Mouse (Mus musculus): ENCODE results near the gene Tldc1. TPM values are rescaled to one million over a fixed set of nuclear protein-coding genes. Genes with fewer than 3 reads are reported as not detected.

The Tldc1 gene
- polyA plus RNA-seq, 1 experiment from 2014 or later: 13.9 TPM

- Histone ChIP-seq H3K4me3 (ENCODE audit: low read length) (no peak overlapping the region), H3K4me2 (ENCODE audit: low read depth, low read length) (no peak overlapping the region), H3K36me3 (ENCODE audit: control insufficient read depth, insufficient read depth, low read length) (peaks cover 4% of the 10 kb centered on the region), H3K27me3 (ENCODE audit: control insufficient read depth, insufficient read depth, low read depth, low read length) (no peaks in the 10 kb centered on the region), H3K27ac (ENCODE audit: low read length) (no peak overlapping the region), H3K4me1 (replicated peaks; ENCODE audit: control insufficient read depth, insufficient read depth, low read length) (peaks cover 4% of the 10 kb centered on the region; the same call in 1 of the 2 replicates), H3K9me3 (ENCODE audit: control insufficient read depth, low read length) (no peaks in the 10 kb centered on the region), H3K9ac (ENCODE audit: low read length) (no peak overlapping the region)
- WGBS: 86% methylated on average over 21 of the region's 21 CpGs
- no peak for ATAC-seq (ENCODE audit: low read depth)
Measured at GRCm38 (mm10) chr8:119762226-119763220, 15.7 kb downstream of the Tldc1 start.

- Histone ChIP-seq H3K4me2 (ENCODE audit: low read depth, low read length) (no peak overlapping the region), H3K9me3 (ENCODE audit: control insufficient read depth, low read length) (no peaks in the 10 kb centered on the region), H3K27me3 (ENCODE audit: control insufficient read depth, insufficient read depth, low read depth, low read length) (no peaks in the 10 kb centered on the region), H3K9ac (ENCODE audit: low read length) (no peak overlapping the region), H3K4me1 (replicated peaks; ENCODE audit: control insufficient read depth, insufficient read depth, low read length) (peaks cover 5% of the 10 kb centered on the region; the same call in 1 of the 2 replicates), H3K36me3 (ENCODE audit: control insufficient read depth, insufficient read depth, low read length) (peaks cover 1% of the 10 kb centered on the region; the same call in 1 of the 2 replicates), H3K27ac (ENCODE audit: low read length) (no peak overlapping the region), H3K4me3 (ENCODE audit: low read length) (no peak overlapping the region)
- ATAC-seq (ENCODE audit: low read depth): no peak
- 86% methylated on average over 11 of the region's 11 CpGs for WGBS
Measured at GRCm38 (mm10) chr8:119761692-119762091, 16.5 kb downstream of the Tldc1 start.

DNA sequence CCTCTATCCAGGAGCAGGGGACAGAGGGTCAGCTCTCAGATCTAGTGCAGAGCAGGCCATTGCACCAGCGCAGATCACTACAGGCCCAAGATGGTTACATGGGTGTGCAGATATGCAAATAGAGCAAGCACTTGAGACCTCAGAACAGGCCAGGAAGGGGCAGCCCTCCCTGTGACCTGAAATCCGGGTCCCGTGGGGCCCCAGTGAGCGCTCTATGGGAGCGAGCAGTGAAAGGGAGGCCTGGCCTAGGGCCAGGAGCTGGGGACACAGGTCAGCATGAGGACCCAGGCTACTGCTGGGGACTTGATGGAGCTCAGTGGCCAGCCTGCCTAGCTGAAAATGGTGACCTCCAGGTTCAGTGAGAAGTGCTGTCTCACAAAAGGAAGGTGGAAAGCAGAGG, 21.7 kb downstream of the Tldc1 start:
- H3K4me2 ChIP-seq (ENCODE audit: low read depth, low read length): no peak overlapping the region
- no peak overlapping the region for H3K9ac ChIP-seq (ENCODE audit: low read length)
- WGBS: 43% methylated on average over 5 of the region's 5 CpGs
- H3K4me1 ChIP-seq (replicated peaks; ENCODE audit: control insufficient read depth, insufficient read depth, low read length): peaks cover 6% of the 10 kb centered on the region; the same call in 1 of the 2 replicates
- H3K9me3 ChIP-seq (ENCODE audit: control insufficient read depth, low read length): no peaks in the 10 kb centered on the region
- no peaks in the 10 kb centered on the region for H3K36me3 ChIP-seq (ENCODE audit: control insufficient read depth, insufficient read depth, low read length)
- H3K27ac ChIP-seq (ENCODE audit: low read length): no peak overlapping the region
- peak; percentile 24; the same call in 1 of the 2 replicates for ATAC-seq (ENCODE audit: low read depth)
- H3K4me3 ChIP-seq (ENCODE audit: low read length): no peak overlapping the region
- H3K27me3 ChIP-seq (ENCODE audit: control insufficient read depth, insufficient read depth, low read depth, low read length): no peaks in the 10 kb centered on the region

GRCm38 (mm10) chr8:119756147-119756461, 22.1 kb downstream of the Tldc1 start:
- Histone ChIP-seq H3K4me3 (ENCODE audit: low read length) (no peak overlapping the region), H3K27me3 (ENCODE audit: control insufficient read depth, insufficient read depth, low read depth, low read length) (no peaks in the 10 kb centered on the region)
- 71% methylated on average over 2 of the region's 2 CpGs for WGBS

DNA sequence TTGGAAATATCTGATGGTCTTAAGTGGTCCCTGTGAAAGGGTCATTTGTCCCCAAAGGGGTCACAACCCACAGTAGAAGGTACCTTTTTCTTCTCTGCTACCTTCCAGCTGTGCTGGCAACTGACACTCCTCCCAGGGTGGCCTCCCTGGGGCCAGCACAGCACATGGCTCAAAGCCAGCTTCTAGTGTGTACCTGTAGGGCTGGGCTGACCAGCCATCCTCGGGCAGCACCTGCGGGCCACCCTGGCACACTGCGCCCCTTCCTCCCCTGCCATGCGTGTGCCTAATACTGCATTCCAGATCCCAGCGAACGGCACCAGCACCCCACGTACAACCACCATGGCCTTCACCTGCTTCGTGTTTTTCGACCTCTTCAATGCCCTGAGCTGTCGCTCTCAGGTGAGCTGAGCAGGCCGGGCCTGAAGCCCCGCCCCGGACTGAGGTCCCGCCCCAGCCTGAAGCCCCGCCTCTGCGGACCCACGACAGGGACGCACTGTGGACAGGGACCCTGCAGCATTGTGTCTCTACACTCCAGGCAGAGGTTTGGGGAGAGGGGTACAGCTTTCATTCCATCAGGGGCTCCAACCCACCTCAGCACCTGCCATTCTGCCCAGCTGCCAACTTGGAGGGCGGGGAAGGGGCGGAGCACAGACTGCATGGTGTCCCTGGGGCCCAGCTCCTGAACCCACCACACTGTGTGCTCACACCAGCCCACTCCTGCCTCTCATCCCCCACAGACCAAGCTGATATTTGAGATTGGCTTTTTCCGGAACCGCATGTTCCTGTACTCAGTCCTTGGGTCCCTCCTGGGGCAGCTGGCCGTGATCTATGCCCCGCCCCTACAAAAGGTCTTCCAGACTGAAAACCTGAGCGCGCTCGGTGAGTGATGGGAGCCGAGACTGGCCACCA, 22.7 kb downstream of the Tldc1 start:
- peak overlapping the region; percentile 32; the same call in 1 of the 2 replicates for H3K9ac ChIP-seq (ENCODE audit: low read length)
- no peaks in the 10 kb centered on the region for H3K36me3 ChIP-seq (ENCODE audit: control insufficient read depth, insufficient read depth, low read length)
- peaks cover 6% of the 10 kb centered on the region; the same call in 1 of the 2 replicates for H3K4me1 ChIP-seq (replicated peaks; ENCODE audit: control insufficient read depth, insufficient read depth, low read length)
- peak overlapping the region; percentile 36 for H3K4me3 ChIP-seq (ENCODE audit: low read length)
- 18% methylated on average over 28 of the region's 28 CpGs for WGBS
- peak overlapping the region; percentile 49 for H3K4me2 ChIP-seq (ENCODE audit: low read depth, low read length)
- peak overlapping the region; percentile 9; the same call in 1 of the 2 replicates for H3K27ac ChIP-seq (ENCODE audit: low read length)
- H3K27me3 ChIP-seq (ENCODE audit: control insufficient read depth, insufficient read depth, low read depth, low read length): no peaks in the 10 kb centered on the region
- ATAC-seq (ENCODE audit: low read depth): peak; percentile 74
- no peaks in the 10 kb centered on the region for H3K9me3 ChIP-seq (ENCODE audit: control insufficient read depth, low read length)

More at GRCm38 (mm10) chr8:119756147-119756461, 22.1 kb downstream of the Tldc1 start:
- H3K4me2 ChIP-seq (ENCODE audit: low read depth, low read length): peak overlapping the region; percentile 49
- H3K9ac ChIP-seq (ENCODE audit: low read length): no peak overlapping the region; the same call in 1 of the 2 replicates
- H3K4me1 ChIP-seq (replicated peaks; ENCODE audit: control insufficient read depth, insufficient read depth, low read length): peaks cover 6% of the 10 kb centered on the region; the same call in 1 of the 2 replicates
- no peaks in the 10 kb centered on the region for H3K9me3 ChIP-seq (ENCODE audit: control insufficient read depth, low read length)
- no peaks in the 10 kb centered on the region for H3K36me3 ChIP-seq (ENCODE audit: control insufficient read depth, insufficient read depth, low read length)
- H3K27ac ChIP-seq (ENCODE audit: low read length): no peak overlapping the region
- ATAC-seq (ENCODE audit: low read depth): no peak

DNA sequence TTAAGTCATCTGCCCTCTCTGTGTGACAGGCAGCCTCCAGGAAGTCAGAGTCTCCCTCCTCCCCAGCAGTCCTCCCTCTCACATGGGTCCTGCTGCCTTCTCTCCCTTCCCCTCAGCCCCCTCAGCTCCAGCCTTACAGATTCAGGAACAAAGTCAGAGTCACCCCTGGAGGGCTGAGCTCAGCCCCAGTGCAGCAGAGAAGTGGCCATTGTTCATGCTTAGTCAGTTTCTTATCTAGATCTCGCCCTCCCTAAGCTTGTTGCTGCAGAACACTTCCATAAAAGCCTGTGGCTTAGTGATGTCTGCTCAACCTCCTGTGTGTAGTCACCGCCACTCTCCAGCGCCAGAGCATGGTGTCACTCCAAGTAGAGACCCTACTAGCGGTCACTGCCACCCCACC, 33.6 kb downstream of the Tldc1 start:
- Histone ChIP-seq H3K27me3 (ENCODE audit: control insufficient read depth, insufficient read depth, low read depth, low read length) (no peaks in the 10 kb centered on the region), H3K36me3 (ENCODE audit: control insufficient read depth, insufficient read depth, low read length) (no peaks in the 10 kb centered on the region), H3K4me3 (ENCODE audit: low read length) (no peak overlapping the region), H3K27ac (ENCODE audit: low read length) (no peak overlapping the region), H3K4me2 (ENCODE audit: low read depth, low read length) (no peak overlapping the region), H3K9me3 (ENCODE audit: control insufficient read depth, low read length) (no peaks in the 10 kb centered on the region), H3K9ac (ENCODE audit: low read length) (no peak overlapping the region), H3K4me1 (replicated peaks; ENCODE audit: control insufficient read depth, insufficient read depth, low read length) (peaks cover 10% of the 10 kb centered on the region)
- WGBS: 61% methylated on average over 4 of the region's 4 CpGs
- ATAC-seq (ENCODE audit: low read depth): no peak

- peaks cover 12% of the 10 kb centered on the region for H3K4me1 ChIP-seq (replicated peaks; ENCODE audit: control insufficient read depth, insufficient read depth, low read length)
- ATAC-seq (ENCODE audit: low read depth): peak; percentile 29
Measured at GRCm38 (mm10) chr8:119743291-119744026, 34.8 kb downstream of the Tldc1 start.

DNA sequence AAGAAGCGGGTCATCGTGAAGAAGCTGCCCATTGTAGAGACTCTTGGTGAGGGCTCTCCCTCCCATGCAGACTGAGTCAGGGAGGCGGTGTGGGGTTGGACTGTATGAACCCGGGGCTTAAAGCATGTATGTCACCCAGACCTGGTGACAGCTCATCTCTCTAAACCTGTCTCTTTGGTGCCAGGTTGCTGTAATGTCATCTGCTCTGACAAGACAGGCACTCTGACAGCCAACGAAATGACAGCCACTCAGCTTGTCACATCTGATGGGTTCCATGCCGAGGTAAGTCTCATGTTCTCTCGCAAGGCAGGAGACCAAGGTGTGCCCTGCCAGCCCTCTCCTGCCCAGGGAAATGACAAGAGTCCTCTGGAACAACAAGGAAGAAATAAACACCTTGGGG, 35.8 kb downstream of the Tldc1 start:
- no peaks in the 10 kb centered on the region for H3K9me3 ChIP-seq (ENCODE audit: control insufficient read depth, low read length)
- H3K9ac ChIP-seq (ENCODE audit: low read length): no peak overlapping the region
- peaks cover 14% of the 10 kb centered on the region for H3K4me1 ChIP-seq (replicated peaks; ENCODE audit: control insufficient read depth, insufficient read depth, low read length)
- 79% methylated on average over 7 of the region's 7 CpGs for WGBS
- H3K36me3 ChIP-seq (ENCODE audit: control insufficient read depth, insufficient read depth, low read length): no peaks in the 10 kb centered on the region
- H3K4me2 ChIP-seq (ENCODE audit: low read depth, low read length): no peak overlapping the region
- no peak overlapping the region for H3K27ac ChIP-seq (ENCODE audit: low read length)
- ATAC-seq (ENCODE audit: low read depth): no peak
- no peaks in the 10 kb centered on the region for H3K27me3 ChIP-seq (ENCODE audit: control insufficient read depth, insufficient read depth, low read depth, low read length)
- no peak overlapping the region for H3K4me3 ChIP-seq (ENCODE audit: low read length)

More at GRCm38 (mm10) chr8:119743291-119744026, 34.8 kb downstream of the Tldc1 start:
- Histone ChIP-seq H3K4me2 (ENCODE audit: low read depth, low read length) (no peak overlapping the region), H3K4me3 (ENCODE audit: low read length) (no peak overlapping the region), H3K27me3 (ENCODE audit: control insufficient read depth, insufficient read depth, low read depth, low read length) (no peaks in the 10 kb centered on the region), H3K9me3 (ENCODE audit: control insufficient read depth, low read length) (no peaks in the 10 kb centered on the region), H3K27ac (ENCODE audit: low read length) (no peak overlapping the region), H3K9ac (ENCODE audit: low read length) (no peak overlapping the region), H3K36me3 (ENCODE audit: control insufficient read depth, insufficient read depth, low read length) (no peaks in the 10 kb centered on the region)
- WGBS: 36% methylated on average over 13 of the region's 13 CpGs

Data from lung, embryonic 16.5 days (tissue).